Comparison of ENCODE assay signal across 8 mouse cellular contexts in the genomic region with DNA sequence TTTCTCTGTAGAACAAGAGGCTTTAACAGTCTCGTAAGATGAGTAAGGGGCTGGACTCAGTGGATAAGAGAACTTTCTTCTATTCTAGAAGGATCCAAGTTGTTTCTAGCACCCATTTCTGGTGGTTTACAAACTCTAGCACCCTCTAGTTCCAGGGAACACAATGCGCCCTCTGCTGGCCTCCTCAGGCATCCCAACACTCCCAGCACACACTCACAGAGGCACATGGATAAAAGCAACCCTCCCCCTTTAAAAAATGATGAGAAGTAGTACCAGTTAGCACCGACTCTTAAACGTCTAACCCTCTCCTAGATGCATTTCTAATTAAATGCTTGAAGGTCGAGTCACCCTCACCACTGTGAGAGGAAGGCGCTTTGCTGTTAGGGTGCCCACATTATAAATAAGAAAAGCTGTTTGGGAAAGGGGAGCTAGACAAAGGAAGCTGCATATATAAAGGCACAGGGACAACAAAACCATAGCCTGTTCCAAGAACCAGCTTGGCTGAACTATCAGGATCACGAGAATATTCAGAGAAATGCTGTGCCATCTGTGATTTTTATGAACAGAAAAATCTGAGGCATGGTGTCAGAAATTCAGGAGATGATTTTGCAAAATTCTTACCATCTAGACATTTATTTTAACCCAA. TPM values are rescaled to one million over a fixed set of nuclear protein-coding genes. Genes with fewer than 3 reads are reported as not detected.
A peak's percentile ranks its signal among the peaks of the same experiment; 100 is the strongest.
DNase-seq lines count a peak whose midpoint lies in the region; ATAC-seq and TF ChIP-seq lines count a peak whose summit lies in the region.

No protein-coding gene starts in this region.

- 62% methylated on average over 7 of the region's 7 CpGs for WGBS in heart, embryonic 10.5 days
- 75% methylated on average over 7 of the region's 7 CpGs for WGBS in spleen, adult 2 months
- WGBS in kidney, embryonic 14.5 days, result 64% methylated on average over 7 of the region's 7 CpGs

- TF ChIP-seq POLR2A in spleen, adult 2 months (IDR thresholded peaks at IDR 0.05; ENCODE audit: low read depth, low read length), result no peak

- no peaks in the 10 kb centered on the region for H3K27me3 ChIP-seq in heart, embryonic 10.5 days (ENCODE audit: insufficient read depth, poor library complexity, severe bottlenecking)
- no peaks in the 10 kb centered on the region for H3K27me3 ChIP-seq in spleen, adult 2 months (ENCODE audit: control insufficient read depth, insufficient read depth, low read length)
- H3K27me3 ChIP-seq in kidney, embryonic 14.5 days (ENCODE audit: control insufficient read depth, insufficient read depth, low read length), result no peaks in the 10 kb centered on the region; the same call in 1 of the 2 replicates

- H3K9ac ChIP-seq in kidney, embryonic 14.5 days (ENCODE audit: low read depth, low read length), result no peak overlapping the region

- peaks cover 3% of the 10 kb centered on the region; the same call in 1 of the 2 replicates for H3K4me1 ChIP-seq in heart, embryonic 10.5 days
- H3K4me1 ChIP-seq in spleen, adult 2 months (ENCODE audit: control insufficient read depth, insufficient read depth, insufficient read length), result 0 out of 2 replicates have a peak, but pooled peaks cover 4% of the 10 kb centered on the region
- H3K4me1 ChIP-seq in kidney, embryonic 14.5 days (ENCODE audit: control insufficient read depth, insufficient read depth, low read length), result no peaks in the 10 kb centered on the region

- ATAC-seq in kidney, embryonic 14.5 days (ENCODE audit: low FRiP score, low TSS enrichment), result no peak

- peak; percentile 59; the same call in 1 of the 2 replicates for TF ChIP-seq CTCF in spleen, adult 2 months (IDR thresholded peaks at IDR 0.05; ENCODE audit: extremely low read depth, insufficient read depth, insufficient read length, insufficient replicate concordance)

- no peak overlapping the region for H3K27ac ChIP-seq in heart, embryonic 10.5 days
- H3K27ac ChIP-seq in spleen, adult 2 months (ENCODE audit: insufficient read depth, low read length), result no peak overlapping the region
- H3K27ac ChIP-seq in kidney, embryonic 14.5 days (ENCODE audit: low read depth, low read length), result no peak overlapping the region

- H3K36me3 ChIP-seq in heart, embryonic 10.5 days, result no peaks in the 10 kb centered on the region
- H3K36me3 ChIP-seq in spleen, adult 2 months (ENCODE audit: control insufficient read depth, insufficient read depth, low read length), result no peaks in the 10 kb centered on the region
- H3K36me3 ChIP-seq in kidney, embryonic 14.5 days (ENCODE audit: control insufficient read depth, insufficient read depth, low read length), result no peaks in the 10 kb centered on the region

- H3K4me3 ChIP-seq in heart, embryonic 10.5 days, result no peak overlapping the region
- no peak overlapping the region for H3K4me3 ChIP-seq in spleen, adult 2 months (ENCODE audit: extremely low read depth, insufficient read depth, insufficient read length)
- H3K4me3 ChIP-seq in kidney, embryonic 14.5 days (ENCODE audit: low read length), result no peak overlapping the region

- H3K4me2 ChIP-seq in kidney, embryonic 14.5 days (replicated peaks; ENCODE audit: low read depth, low read length), result no peak overlapping the region

- peak; percentile 72 for DNase-seq in heart, embryonic 10.5 days (ENCODE audit: low spot score)
- no peak for DNase-seq in heart, adult 18-20 months
- DNase-seq in spleen, adult 2 months (ENCODE audit: low read depth in 1 of 2, low spot score in 2 of 2), result peak in 1 of 2 experiments; percentile 30
- DNase-seq in spleen, adult 12 weeks (ENCODE audit: low spot score), result no peak
- DNase-seq in induced T-regulatory cell, adult 2 months (ENCODE audit: low read depth), result peak; percentile 69
- peak; percentile 45 for DNase-seq in telencephalon, adult 2 months (ENCODE audit: low read depth, low spot score)
- no peak for DNase-seq in yolk sac, embryonic 10.5 days (ENCODE audit: low spot score)

- H3K9me3 ChIP-seq in heart, embryonic 10.5 days, result no peaks in the 10 kb centered on the region
- peaks cover 2% of the 10 kb centered on the region; the same call in 1 of the 2 replicates for H3K9me3 ChIP-seq in kidney, embryonic 14.5 days (ENCODE audit: control insufficient read depth, low read length)

RNA-seq across cellular contexts. Expression of gene Exoc6, which starts 18.9 kb away (rescaled TPM):
- 18.0 and 25.3 TPM in 2 replicates for polyA plus RNA-seq in heart, embryonic 10.5 days (2016; fragmentation: Nextera tagmentation; extraction: Ambion mirVana)
- total RNA-seq in heart, adult 18-20 months (2021), result 10 to 100 TPM; 32.9 to 33.2 TPM
- 8.1 and 8.6 TPM in 2 replicates for polyA plus RNA-seq in spleen, adult 2 months (2012; rRNA removed)
- polyA plus RNA-seq in kidney, embryonic 14.5 days (2014; fragmentation: Nextera tagmentation; extraction: Ambion mirVana), result 14.2 and 26.8 TPM in 2 replicates

Comparison
In these comparisons a context has a peak if more than half of its experiments do, and no peak if none do; other contexts are left out.
1. DNase-seq: peak in heart, embryonic 10.5 days (single experiment), induced T-regulatory cell, adult 2 months (single experiment) and telencephalon, adult 2 months (single experiment); none in heart, adult 18-20 months (0 of 2), spleen, adult 12 weeks (single experiment) and yolk sac, embryonic 10.5 days (single experiment).